Mouse (Mus musculus) kidney, adult 2 months (tissue): ENCODE results near the gene Cenpn.

Experiments used
- CTCF ChIP-seq: fragments of 200-500 bp; conservative IDR thresholded peaks from 2 replicates; pipeline ENCODE4 v1.5.1; 2011; ENCODE audit warnings: low read depth, mild to moderate bottlenecking, control low read depth, low read length, moderate library complexity, mixed read lengths; ENCODE audit not compliant: insufficient read depth, insufficient read length
- POLR2A ChIP-seq: fragments of 200-500 bp; IDR thresholded peaks from one replicate; pipeline ENCODE4 v1.6.1; 2011; ENCODE audit warnings: low read depth, low read length, control low read depth

- TF ChIP-seq POLR2A (no peak), CTCF (no peak)
These were observed 27.6 kb upstream of the Cenpn start for GRCm38 (mm10) chr8:116893938-116894337.
